Mouse (Mus musculus) megakaryocyte, adult 5-6 weeks (primary cell): Measurements from ENCODE around the gene Hrct1. TPM values are rescaled to one million over a fixed set of nuclear protein-coding genes. Genes with fewer than 3 reads are reported as not detected.

Experiments
- ATAC-seq: 2 replicates; pipeline ENCODE4 v1.8.0; 2016; ENCODE audit warnings: mild to moderate bottlenecking, inconsistent platforms; ENCODE audit not compliant: poor library complexity, severe bottlenecking
- total RNA-seq, 2 experiments: library from RNA; stranded (forward) in 1 of 2; stranded (reverse) in 1 of 2; fragments of 153-499, 151-499 nt in 1 of 2; fragments of 221-1000, 200-1000 nt in 1 of 2; gene quantifications; 2 replicates each; pipeline versions ENCODE4 v1.2.3 to v1.2.4; 2015 to 2017

Hrct1 gene
- total RNA-seq, 2 experiments from 2014 or later: not detected

DNA sequence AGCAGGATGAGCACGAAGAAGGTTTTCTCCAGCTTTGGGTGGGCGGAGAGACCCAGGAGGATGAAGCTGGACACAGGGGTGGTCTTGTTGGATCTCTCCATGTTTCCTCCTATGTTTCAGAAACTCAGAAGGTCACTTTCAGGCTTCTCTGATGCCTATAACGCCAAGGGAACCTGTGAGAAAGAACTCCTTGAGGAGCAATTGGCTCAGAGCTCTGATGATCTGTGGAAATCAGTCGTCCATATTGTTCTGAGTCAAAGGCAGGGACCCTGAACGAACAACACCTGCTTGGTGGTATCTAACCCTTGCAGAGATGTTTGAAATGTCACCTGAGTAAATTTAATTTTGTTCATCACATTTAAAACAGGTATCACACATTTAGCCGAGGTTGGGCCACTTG lies 43.9 kb downstream of the Hrct1 start, which contains the start of gene Olfr159:
TSS of gene Olfr159 (minus strand) at position 101 of the 400 bp plus-strand sequence.
- no peak for ATAC-seq

DNA sequence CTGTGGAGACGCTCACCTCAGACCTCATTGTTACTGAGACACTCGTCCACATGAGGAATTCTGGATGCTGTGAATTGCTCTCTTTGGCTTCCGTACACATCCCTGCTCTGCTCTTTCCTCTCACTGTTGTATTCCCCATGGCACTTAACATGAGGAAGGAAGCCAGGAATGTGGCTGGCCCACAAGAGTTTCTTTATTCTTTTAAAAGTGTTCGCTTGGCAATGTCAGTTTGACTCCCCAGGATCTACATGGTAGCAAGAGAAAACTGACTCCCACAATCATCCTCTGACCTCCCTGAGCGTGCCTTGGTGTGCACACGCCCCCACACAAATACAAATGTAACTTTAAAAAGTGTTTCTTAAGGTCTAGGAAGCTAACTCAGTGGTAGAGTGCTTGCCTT lies 44.6 kb downstream of the Hrct1 start:
- no peak for ATAC-seq

DNA sequence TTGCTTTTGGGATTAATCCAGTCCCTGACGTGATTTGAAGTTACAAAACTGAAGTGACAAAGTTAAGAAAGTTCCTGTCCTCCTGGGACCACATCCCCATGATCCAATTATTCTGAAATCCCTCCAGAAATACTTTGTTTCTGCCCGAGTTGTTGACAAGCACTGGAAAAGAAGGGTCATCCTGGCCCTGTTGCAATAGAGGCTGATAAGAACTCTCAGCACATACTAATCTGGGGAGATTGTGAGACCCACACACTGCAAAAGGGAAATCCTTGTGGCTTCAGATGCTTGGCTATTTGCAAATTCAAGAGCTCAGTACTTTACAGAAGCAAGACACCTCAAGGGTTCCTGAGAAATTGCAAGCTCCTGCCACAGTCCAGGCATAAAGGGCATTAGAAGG lies 45.3 kb downstream of the Hrct1 start:
- ATAC-seq: no peak

Other genes with a start within 250 kb of the Hrct1 start
- not detected in 2 replicates for gene Sit1, start 243.5 kb upstream of the Hrct1 start, total RNA-seq (2015)
- 0.77 TPM in 1 of 2 replicates, not detected in the other for gene Sit1, start 243.5 kb upstream of the Hrct1 start, total RNA-seq (2017)
- gene Ccdc107, start 234.3 kb upstream of the Hrct1 start, total RNA-seq (2015): 16.7 and 17.5 TPM in 2 replicates
- 23.6 and 32.6 TPM in 2 replicates for gene Ccdc107, start 234.3 kb upstream of the Hrct1 start, total RNA-seq (2017)
- gene Arhgef39, start 227.5 kb upstream of the Hrct1 start, total RNA-seq (2015): 54.6 and 60.0 TPM in 2 replicates
- 52.3 and 54.1 TPM in 2 replicates for gene Arhgef39, start 227.5 kb upstream of the Hrct1 start, total RNA-seq (2017)
- gene Car9, start 220.2 kb upstream of the Hrct1 start, total RNA-seq (2015): 3.0 and 3.5 TPM in 2 replicates
- gene Car9, start 220.2 kb upstream of the Hrct1 start, total RNA-seq (2017): 0.41 and 1.1 TPM in 2 replicates
- 0.11 TPM in 1 of 2 replicates, not detected in the other for gene Tpm2, start 203.4 kb upstream of the Hrct1 start, total RNA-seq (2015)
- gene Tpm2, start 203.4 kb upstream of the Hrct1 start, total RNA-seq (2017): 0.11 and 0.33 TPM in 2 replicates
- gene Creb3, start 164.9 kb upstream of the Hrct1 start, total RNA-seq (2015): 29.4 and 33.0 TPM in 2 replicates
- gene Creb3, start 164.9 kb upstream of the Hrct1 start, total RNA-seq (2017): 84.6 and 101 TPM in 2 replicates
- gene Tln1, start 164.5 kb upstream of the Hrct1 start, total RNA-seq (2015): 226 and 299 TPM in 2 replicates
- gene Tln1, start 164.5 kb upstream of the Hrct1 start, total RNA-seq (2017): 408 and 426 TPM in 2 replicates
- 18.6 and 20.8 TPM in 2 replicates for gene Rgp1, start 148.5 kb upstream of the Hrct1 start, total RNA-seq (2015)
- gene Rgp1, start 148.5 kb upstream of the Hrct1 start, total RNA-seq (2017): 8.2 and 24.7 TPM in 2 replicates
- 8.4 and 8.5 TPM in 2 replicates for gene Gba2, start 148.3 kb upstream of the Hrct1 start, total RNA-seq (2015)
- 9.5 and 9.8 TPM in 2 replicates for gene Gba2, start 148.3 kb upstream of the Hrct1 start, total RNA-seq (2017)
- gene Msmp, start 142.7 kb upstream of the Hrct1 start, total RNA-seq (2015): not detected in 2 replicates
- gene Msmp, start 142.7 kb upstream of the Hrct1 start, total RNA-seq (2017): not detected in 2 replicates
- 0.29 and 1.7 TPM in 2 replicates for gene Npr2, start 95.3 kb upstream of the Hrct1 start, total RNA-seq (2015)
- gene Npr2, start 95.3 kb upstream of the Hrct1 start, total RNA-seq (2017): 0.33 and 1.3 TPM in 2 replicates
- not detected in 2 replicates for gene Spag8, start 73.6 kb upstream of the Hrct1 start, total RNA-seq (2015)
- gene Spag8, start 73.6 kb upstream of the Hrct1 start, total RNA-seq (2017): not detected in 2 replicates
- 23.8 and 24.3 TPM in 2 replicates for gene Hint2, start 70.7 kb upstream of the Hrct1 start, total RNA-seq (2015)
- 24.6 and 27.9 TPM in 2 replicates for gene Hint2, start 70.7 kb upstream of the Hrct1 start, total RNA-seq (2017)
- 0.27 and 0.42 TPM in 2 replicates for gene Tmem8b, start 58.2 kb upstream of the Hrct1 start, total RNA-seq (2015)
- 0.04 and 0.16 TPM in 2 replicates for gene Tmem8b, start 58.2 kb upstream of the Hrct1 start, total RNA-seq (2017)
- gene Fam221b, start 58.0 kb upstream of the Hrct1 start, total RNA-seq (2015): 0.11 TPM in 1 of 2 replicates, not detected in the other
- 0.20 and 0.33 TPM in 2 replicates for gene Fam221b, start 58.0 kb upstream of the Hrct1 start, total RNA-seq (2017)
- not detected in 2 replicates for gene Olfr70, start 26.4 kb upstream of the Hrct1 start, total RNA-seq (2015)
- gene Olfr70, start 26.4 kb upstream of the Hrct1 start, total RNA-seq (2017): not detected in 2 replicates
- not detected in 2 replicates for gene Olfr71, start 16.9 kb upstream of the Hrct1 start, total RNA-seq (2015)
- gene Olfr71, start 16.9 kb upstream of the Hrct1 start, total RNA-seq (2017): not detected in 2 replicates
- gene Spaar, start 2.8 kb downstream of the Hrct1 start, total RNA-seq (2015): not detected in 2 replicates
- gene Spaar, start 2.8 kb downstream of the Hrct1 start, total RNA-seq (2017): not detected in 2 replicates
- gene Olfr159, start 43.8 kb downstream of the Hrct1 start, total RNA-seq (2015): not detected in 2 replicates
- not detected in 2 replicates for gene Olfr159, start 43.8 kb downstream of the Hrct1 start, total RNA-seq (2017)
- not detected in 2 replicates for gene Olfr156, start 96.7 kb downstream of the Hrct1 start, total RNA-seq (2015)
- not detected in 2 replicates for gene Olfr156, start 96.7 kb downstream of the Hrct1 start, total RNA-seq (2017)
- gene Olfr157, start 113.0 kb downstream of the Hrct1 start, total RNA-seq (2015): not detected in 2 replicates
- not detected in 2 replicates for gene Olfr157, start 113.0 kb downstream of the Hrct1 start, total RNA-seq (2017)
- not detected in 2 replicates for gene Olfr155, start 124.4 kb downstream of the Hrct1 start, total RNA-seq (2015)
- gene Olfr155, start 124.4 kb downstream of the Hrct1 start, total RNA-seq (2017): not detected in 2 replicates
- 2.2 and 6.8 TPM in 2 replicates for gene Reck, start 148.3 kb downstream of the Hrct1 start, total RNA-seq (2015)
- 1.2 and 10.2 TPM in 2 replicates for gene Reck, start 148.3 kb downstream of the Hrct1 start, total RNA-seq (2017)
- gene Glipr2, start 230.2 kb downstream of the Hrct1 start, total RNA-seq (2015): 147 and 149 TPM in 2 replicates
- gene Glipr2, start 230.2 kb downstream of the Hrct1 start, total RNA-seq (2017): 224 and 228 TPM in 2 replicates